Mouse (Mus musculus): ENCODE data around the gene Fam168b. TPM values are rescaled to one million over a fixed set of nuclear protein-coding genes. Genes with fewer than 3 reads are reported as not detected.

Gene Fam168b
- total RNA-seq (2021): 100 to 1,000 TPM; 244 to 245 TPM
- long read RNA-seq, experiment 1, full-length matches to known transcripts: 172 of 258 reads
- long read RNA-seq, experiment 1, partial matches to known transcripts: 13 of 258 reads
- long read RNA-seq, experiment 1, other reads (novel, unspliced or antisense): 73 of 258 reads
- long read RNA-seq, experiment 2, full-length matches to known transcripts: 97 of 165 reads
- long read RNA-seq, experiment 2, partial matches to known transcripts: 15 of 165 reads
- long read RNA-seq, experiment 2, other reads (novel, unspliced or antisense): 53 of 165 reads

- peak; percentile 79 to 91 for DNase-seq (ENCODE audit: low spot score in 2 of 2)
Measured at GRCm38 (mm10) chr1:34842887-34843618, at the start of gene Fam168b. Gene Fam168b (minus strand): TSS chr1:34843065.

GRCm38 (mm10) chr1:34892466-34892865 lies 49.6 kb upstream of the Fam168b start:
- no peak for DNase-seq (ENCODE audit: low spot score in 2 of 2)

- DNase-seq (ENCODE audit: low spot score in 2 of 2): peak; percentile 59 to 70
Measured at GRCm38 (mm10) chr1:34891559-34892289, 48.9 kb upstream of the Fam168b start.

GRCm38 (mm10) chr1:34883776-34884175 lies 40.9 kb upstream of the Fam168b start:
- no peak for DNase-seq (ENCODE audit: low spot score in 2 of 2)

- no peak for DNase-seq (ENCODE audit: low spot score in 2 of 2)
Measured at GRCm38 (mm10) chr1:34879611-34880010, 36.7 kb upstream of the Fam168b start.

GRCm38 (mm10) chr1:34873551-34873950 lies 30.7 kb upstream of the Fam168b start:
- no peak for DNase-seq (ENCODE audit: low spot score in 2 of 2)

GRCm38 (mm10) chr1:34871170-34871569 lies 28.3 kb upstream of the Fam168b start:
- no peak for DNase-seq (ENCODE audit: low spot score in 2 of 2)

- no peak for DNase-seq (ENCODE audit: low spot score in 2 of 2)
Measured at GRCm38 (mm10) chr1:34869231-34869630, 26.4 kb upstream of the Fam168b start.

- no peak for DNase-seq (ENCODE audit: low spot score in 2 of 2)
Measured at GRCm38 (mm10) chr1:34868391-34868790, 25.5 kb upstream of the Fam168b start.

- no peak for DNase-seq (ENCODE audit: low spot score in 2 of 2)
Measured at GRCm38 (mm10) chr1:34867574-34867955, 24.7 kb upstream of the Fam168b start.

- DNase-seq (ENCODE audit: low spot score in 2 of 2): peak; percentile 88 to 93
Measured at GRCm38 (mm10) chr1:34866815-34867573, 24.1 kb upstream of the Fam168b start.

- DNase-seq (ENCODE audit: low spot score in 2 of 2): no peak
Measured at GRCm38 (mm10) chr1:34865866-34866265, 23.0 kb upstream of the Fam168b start.

GRCm38 (mm10) chr1:34864243-34864642 lies 21.4 kb upstream of the Fam168b start:
- no peak for DNase-seq (ENCODE audit: low spot score in 2 of 2)

- no peak for DNase-seq (ENCODE audit: low spot score in 2 of 2)
Measured at GRCm38 (mm10) chr1:34863323-34863722, 20.5 kb upstream of the Fam168b start.

GRCm38 (mm10) chr1:34862877-34863276 lies 20.0 kb upstream of the Fam168b start:
- DNase-seq (ENCODE audit: low spot score in 2 of 2): no peak

- DNase-seq (ENCODE audit: low spot score in 2 of 2): no peak
Measured at GRCm38 (mm10) chr1:34860205-34860604, 17.3 kb upstream of the Fam168b start.

GRCm38 (mm10) chr1:34859761-34860160 lies 16.9 kb upstream of the Fam168b start:
- DNase-seq (ENCODE audit: low spot score in 2 of 2): no peak

GRCm38 (mm10) chr1:34858671-34859070 lies 15.8 kb upstream of the Fam168b start:
- no peak for DNase-seq (ENCODE audit: low spot score in 2 of 2)

GRCm38 (mm10) chr1:34855056-34855739 lies 12.3 kb upstream of the Fam168b start:
- DNase-seq (ENCODE audit: low spot score in 2 of 2): no peak

- DNase-seq (ENCODE audit: low spot score in 2 of 2): no peak
Measured at GRCm38 (mm10) chr1:34853786-34854185, 10.9 kb upstream of the Fam168b start.

Measured in left cerebral cortex, adult 18-20 months (tissue).